Mouse (Mus musculus): ENCODE results near the gene Lrrc8d. TPM values are rescaled to one million over a fixed set of nuclear protein-coding genes. Genes with fewer than 3 reads are reported as not detected.

The Lrrc8d gene
- polyA plus RNA-seq, 1 experiment = 14.8 TPM

DNA sequence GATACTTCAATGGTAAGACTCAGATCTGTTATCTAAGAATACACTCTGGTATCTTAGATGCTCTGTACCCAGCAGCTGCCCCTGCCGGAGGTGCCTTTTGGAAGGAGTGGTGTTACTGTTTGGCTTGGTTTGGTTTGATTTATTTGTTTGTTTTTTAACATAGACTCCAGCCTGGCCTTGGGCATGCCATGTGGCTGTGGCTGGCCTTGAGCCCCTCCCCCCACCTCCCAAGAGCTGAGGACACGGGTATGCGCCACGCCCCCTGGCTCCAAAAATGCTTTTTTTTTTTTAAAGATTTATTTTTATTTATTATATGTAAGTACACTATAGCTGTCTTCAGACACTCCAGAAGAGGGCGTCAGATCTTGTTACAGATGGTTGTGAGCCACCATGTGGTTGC is 65.6 kb downstream of the Lrrc8d start:
- WGBS = 86% methylated on average over 5 of the region's 5 CpGs
- no peak for DNase-seq
- no peak overlapping the region for H3K27ac ChIP-seq (ENCODE audit: insufficient read depth, low read length)
- no peak overlapping the region for H3K4me3 ChIP-seq (replicated peaks; ENCODE audit: insufficient read depth, low read depth, low read length)
- TF ChIP-seq CTCF (IDR thresholded peaks at IDR 0.05; ENCODE audit: borderline replicate concordance, insufficient read depth, low read depth, low read length) = no peak
- TF ChIP-seq POLR2A (IDR thresholded peaks at IDR 0.05; ENCODE audit: borderline replicate concordance, insufficient read depth, low read length) = no peak
- no peaks in the 10 kb centered on the region; the same call in 1 of the 2 replicates for H3K4me1 ChIP-seq (ENCODE audit: control insufficient read depth, insufficient read depth, low read length)
- no peaks in the 10 kb centered on the region for H3K27me3 ChIP-seq (ENCODE audit: control insufficient read depth, insufficient read depth, low read length)

GRCm38 (mm10) chr5:105776368-105776767 is 76.6 kb downstream of the Lrrc8d start:
- H3K4me1 ChIP-seq (ENCODE audit: control insufficient read depth, insufficient read depth, low read length) = peaks cover 10% of the 10 kb centered on the region
- H3K4me3 ChIP-seq (replicated peaks; ENCODE audit: insufficient read depth, low read depth, low read length) = no peak overlapping the region
- no peak for DNase-seq
- no peak for TF ChIP-seq POLR2A (IDR thresholded peaks at IDR 0.05; ENCODE audit: borderline replicate concordance, insufficient read depth, low read length)
- no peak for TF ChIP-seq CTCF (IDR thresholded peaks at IDR 0.05; ENCODE audit: borderline replicate concordance, insufficient read depth, low read depth, low read length)
- no peaks in the 10 kb centered on the region for H3K27me3 ChIP-seq (ENCODE audit: control insufficient read depth, insufficient read depth, low read length)
- WGBS = 73% methylated on average over 5 of the region's 5 CpGs
- no peak overlapping the region for H3K27ac ChIP-seq (ENCODE audit: insufficient read depth, low read length)

- DNase-seq = no peak
- Histone ChIP-seq H3K4me3 (replicated peaks; ENCODE audit: insufficient read depth, low read depth, low read length) (no peak overlapping the region), H3K27me3 (ENCODE audit: control insufficient read depth, insufficient read depth, low read length) (no peaks in the 10 kb centered on the region), H3K4me1 (ENCODE audit: control insufficient read depth, insufficient read depth, low read length) (peaks cover 10% of the 10 kb centered on the region), H3K27ac (ENCODE audit: insufficient read depth, low read length) (no peak overlapping the region)
- TF ChIP-seq POLR2A (IDR thresholded peaks at IDR 0.05; ENCODE audit: borderline replicate concordance, insufficient read depth, low read length) (no peak), CTCF (IDR thresholded peaks at IDR 0.05; ENCODE audit: borderline replicate concordance, insufficient read depth, low read depth, low read length) (no peak)
- WGBS = 58% methylated on average over 12 of the region's 12 CpGs
These were observed 77.3 kb downstream of the Lrrc8d start for GRCm38 (mm10) chr5:105776978-105777593.

DNA sequence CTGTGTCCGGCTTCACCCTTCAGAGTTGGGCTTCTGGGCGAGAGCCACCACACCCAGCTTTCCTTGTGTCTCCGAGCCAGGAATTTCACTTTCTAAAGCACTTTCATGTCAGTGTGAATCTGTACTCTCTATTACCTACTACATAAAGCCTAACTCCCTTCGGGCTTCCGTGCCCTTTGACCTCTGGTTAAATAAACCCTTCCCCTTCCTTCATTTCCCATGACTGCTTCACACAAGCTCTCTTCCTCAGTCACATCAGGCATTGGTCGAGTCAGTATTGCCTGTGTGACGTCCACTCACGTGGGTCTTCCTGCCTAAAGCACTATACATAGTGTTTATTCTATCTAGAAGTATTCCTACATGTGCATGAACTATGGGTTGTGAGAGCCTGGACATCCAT is 77.9 kb downstream of the Lrrc8d start:
- DNase-seq = no peak
- 71% methylated on average over 8 of the region's 8 CpGs for WGBS
- Histone ChIP-seq H3K4me1 (ENCODE audit: control insufficient read depth, insufficient read depth, low read length) (peaks cover 10% of the 10 kb centered on the region), H3K27ac (ENCODE audit: insufficient read depth, low read length) (no peak overlapping the region), H3K4me3 (replicated peaks; ENCODE audit: insufficient read depth, low read depth, low read length) (no peak overlapping the region), H3K27me3 (ENCODE audit: control insufficient read depth, insufficient read depth, low read length) (no peaks in the 10 kb centered on the region)
- no peak for TF ChIP-seq POLR2A (IDR thresholded peaks at IDR 0.05; ENCODE audit: borderline replicate concordance, insufficient read depth, low read length)
- TF ChIP-seq CTCF (IDR thresholded peaks at IDR 0.05; ENCODE audit: borderline replicate concordance, insufficient read depth, low read depth, low read length) = no peak

DNA sequence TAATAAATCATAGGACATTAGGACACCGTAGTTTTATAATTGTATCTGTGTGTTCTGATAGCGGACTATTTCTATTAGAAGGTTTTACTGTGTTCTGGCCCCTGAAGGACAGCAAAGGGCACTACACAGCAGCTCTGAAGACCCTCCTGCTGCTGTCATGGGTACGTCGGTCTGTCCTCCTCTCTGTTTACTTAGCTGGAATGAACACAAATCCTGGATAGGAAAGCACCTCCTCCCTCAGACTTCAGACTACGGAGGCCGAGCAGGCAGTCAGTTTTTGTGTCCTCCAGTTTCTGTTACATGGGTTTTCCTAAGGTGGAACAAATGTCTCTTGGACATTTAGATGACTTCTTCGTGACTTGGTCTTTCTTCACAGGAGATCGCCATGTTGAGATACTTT is 78.4 kb downstream of the Lrrc8d start:
- Histone ChIP-seq H3K4me1 (ENCODE audit: control insufficient read depth, insufficient read depth, low read length) (peaks cover 10% of the 10 kb centered on the region), H3K4me3 (replicated peaks; ENCODE audit: insufficient read depth, low read depth, low read length) (no peak overlapping the region), H3K27ac (ENCODE audit: insufficient read depth, low read length) (no peak overlapping the region), H3K27me3 (ENCODE audit: control insufficient read depth, insufficient read depth, low read length) (no peaks in the 10 kb centered on the region)
- DNase-seq = no peak
- no peak for TF ChIP-seq CTCF (IDR thresholded peaks at IDR 0.05; ENCODE audit: borderline replicate concordance, insufficient read depth, low read depth, low read length)
- no peak for TF ChIP-seq POLR2A (IDR thresholded peaks at IDR 0.05; ENCODE audit: borderline replicate concordance, insufficient read depth, low read length)
- WGBS = 88% methylated on average over 8 of the region's 8 CpGs

GRCm38 (mm10) chr5:105778723-105779122 is 79.0 kb downstream of the Lrrc8d start:
- no peaks in the 10 kb centered on the region for H3K27me3 ChIP-seq (ENCODE audit: control insufficient read depth, insufficient read depth, low read length)
- peaks cover 10% of the 10 kb centered on the region for H3K4me1 ChIP-seq (ENCODE audit: control insufficient read depth, insufficient read depth, low read length)
- WGBS = 44% methylated on average over 3 of the region's 3 CpGs
- no peak overlapping the region for H3K27ac ChIP-seq (ENCODE audit: insufficient read depth, low read length)
- H3K4me3 ChIP-seq (replicated peaks; ENCODE audit: insufficient read depth, low read depth, low read length) = no peak overlapping the region
- TF ChIP-seq CTCF (IDR thresholded peaks at IDR 0.05; ENCODE audit: borderline replicate concordance, insufficient read depth, low read depth, low read length) = no peak
- no peak for DNase-seq

- peak in 1 of 2 experiments; percentile 25 for DNase-seq
- Histone ChIP-seq H3K4me3 (replicated peaks; ENCODE audit: insufficient read depth, low read depth, low read length) (no peak overlapping the region), H3K4me1 (ENCODE audit: control insufficient read depth, insufficient read depth, low read length) (peaks cover 10% of the 10 kb centered on the region), H3K27me3 (ENCODE audit: control insufficient read depth, insufficient read depth, low read length) (no peaks in the 10 kb centered on the region), H3K27ac (ENCODE audit: insufficient read depth, low read length) (no peak overlapping the region)
- 49% methylated on average over 5 of the region's 5 CpGs for WGBS
- TF ChIP-seq CTCF (IDR thresholded peaks at IDR 0.05; ENCODE audit: borderline replicate concordance, insufficient read depth, low read depth, low read length) (no peak), POLR2A (IDR thresholded peaks at IDR 0.05; ENCODE audit: borderline replicate concordance, insufficient read depth, low read length) (no peak)
These were observed 79.6 kb downstream of the Lrrc8d start for GRCm38 (mm10) chr5:105779331-105779730.

- 100% methylated on average over 13 of the region's 13 CpGs for WGBS
- TF ChIP-seq CTCF (IDR thresholded peaks at IDR 0.05; ENCODE audit: borderline replicate concordance, insufficient read depth, low read depth, low read length) = no peak
- TF ChIP-seq POLR2A (IDR thresholded peaks at IDR 0.05; ENCODE audit: borderline replicate concordance, insufficient read depth, low read length) = no peak
- Histone ChIP-seq H3K27me3 (ENCODE audit: control insufficient read depth, insufficient read depth, low read length) (no peaks in the 10 kb centered on the region), H3K4me3 (replicated peaks; ENCODE audit: insufficient read depth, low read depth, low read length) (no peak overlapping the region), H3K27ac (ENCODE audit: insufficient read depth, low read length) (no peak overlapping the region), H3K4me1 (ENCODE audit: control insufficient read depth, insufficient read depth, low read length) (peaks cover 3% of the 10 kb centered on the region)
- DNase-seq = no peak
These were observed 84.1 kb downstream of the Lrrc8d start for GRCm38 (mm10) chr5:105783848-105784247.

All from cerebellum, adult 2 months (tissue).